Mouse (Mus musculus) heart, adult 2 months (tissue): ENCODE measurements around the gene Atxn7l1.

Experiments used
- CTCF ChIP-seq: fragments of 200-600 bp; IDR thresholded peaks from 2 replicates; pipeline ENCODE4 v1.8.1; 2022; ENCODE audit warnings: antibody characterized with exemption, mild to moderate bottlenecking, moderate library complexity
- EP300 ChIP-seq: fragments of 200-500 bp; IDR thresholded peaks from 2 replicates; pipeline ENCODE4 v1.6.1; 2011; ENCODE audit warnings: low read depth, low read length, control low read depth; ENCODE audit not compliant: insufficient read depth

DNA sequence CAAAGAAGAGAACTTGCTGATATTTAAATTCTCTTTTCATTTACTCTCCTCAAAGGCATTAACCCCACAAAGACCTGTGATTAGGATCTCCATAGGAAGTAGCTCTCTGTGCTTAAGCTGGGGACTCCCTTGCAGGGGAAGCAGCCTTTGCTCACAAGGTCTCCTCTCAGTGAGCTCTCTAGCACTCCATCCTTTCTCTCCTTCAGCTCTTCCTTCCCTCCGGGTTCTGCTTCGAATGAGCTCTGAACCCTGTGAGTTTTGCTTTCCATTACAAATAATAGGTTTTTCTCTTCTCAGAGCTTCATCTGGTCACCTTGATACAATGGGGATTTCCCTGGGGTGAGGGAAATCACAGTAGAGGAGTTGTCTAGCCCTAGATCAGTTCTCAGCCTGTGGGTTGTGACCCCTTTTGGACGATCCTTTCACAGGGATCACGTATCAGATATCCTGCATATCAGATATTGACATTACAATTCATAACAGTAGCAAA lies 35.7 kb downstream of the Atxn7l1 start:
- no peak for TF ChIP-seq CTCF
- no peak for TF ChIP-seq EP300
